Mouse (Mus musculus) frontal cortex, adult 2 months (tissue): Measurements from ENCODE around the gene Gpr183. TPM values are rescaled to one million over a fixed set of nuclear protein-coding genes. Genes with fewer than 3 reads are reported as not detected.

Source experiments
- DNase-seq, 2 experiments: peaks; one replicate each; pipeline ENCODE4 v3.0.0; 2022; ENCODE audit warnings: low spot score in 1 of 2; ENCODE audit errors: extremely low spot score in 1 of 2
- polyA plus RNA-seq: library from polyadenylated mRNA; depleted of rRNA; stranded (reverse); fragments of >200 nt; gene quantifications from 2 replicates; pipeline ENCODE4 v1.2.3, GENCODE M21; 2012; rRNA removed

Gpr183 gene
- polyA plus RNA-seq: 1.0 and 1.6 TPM in 2 replicates

- DNase-seq: no peak
Measured at GRCm38 (mm10) chr14:121964990-121965389, at the start of gene Gpr183. Gene Gpr183 (minus strand): TSS chr14:121965195.

GRCm38 (mm10) chr14:122013417-122013951 is 48.5 kb upstream of the Gpr183 start:
- DNase-seq: no peak

- DNase-seq: no peak
Measured at GRCm38 (mm10) chr14:122012814-122013213, 47.8 kb upstream of the Gpr183 start.

GRCm38 (mm10) chr14:122012193-122012592 is 47.2 kb upstream of the Gpr183 start:
- DNase-seq: no peak

- no peak for DNase-seq
Measured at GRCm38 (mm10) chr14:122011768-122012167, 46.8 kb upstream of the Gpr183 start.

- peak in 1 of 2 experiments; percentile 17 for DNase-seq
Measured at GRCm38 (mm10) chr14:122010301-122010700, 45.3 kb upstream of the Gpr183 start.

- DNase-seq: peak in 1 of 2 experiments; percentile 25
Measured at GRCm38 (mm10) chr14:122009502-122009901, 44.5 kb upstream of the Gpr183 start.

- DNase-seq: no peak
Measured at GRCm38 (mm10) chr14:122008261-122008660, 43.3 kb upstream of the Gpr183 start.

- DNase-seq: no peak
Measured at GRCm38 (mm10) chr14:122003812-122004211, 38.8 kb upstream of the Gpr183 start.

GRCm38 (mm10) chr14:122002224-122002623 is 37.2 kb upstream of the Gpr183 start:
- DNase-seq: no peak

- no peak for DNase-seq
Measured at GRCm38 (mm10) chr14:122000346-122001105, 35.5 kb upstream of the Gpr183 start.

- no peak for DNase-seq
Measured at GRCm38 (mm10) chr14:121999455-121999854, 34.5 kb upstream of the Gpr183 start.

GRCm38 (mm10) chr14:121996786-121997185 is 31.8 kb upstream of the Gpr183 start:
- DNase-seq: peak in 1 of 2 experiments; percentile 23

- DNase-seq: no peak
Measured at GRCm38 (mm10) chr14:121995557-121995870, 30.5 kb upstream of the Gpr183 start.

GRCm38 (mm10) chr14:121994846-121995556 is 30.0 kb upstream of the Gpr183 start:
- DNase-seq: no peak

GRCm38 (mm10) chr14:121994171-121994700 is 29.2 kb upstream of the Gpr183 start:
- no peak for DNase-seq

GRCm38 (mm10) chr14:121993616-121994015 is 28.6 kb upstream of the Gpr183 start:
- DNase-seq: no peak

- DNase-seq: no peak
Measured at GRCm38 (mm10) chr14:121992395-121993280, 27.6 kb upstream of the Gpr183 start.

GRCm38 (mm10) chr14:121991921-121992320 is 26.9 kb upstream of the Gpr183 start:
- DNase-seq: no peak

GRCm38 (mm10) chr14:121990897-121991296 is 25.9 kb upstream of the Gpr183 start:
- no peak for DNase-seq
